Mouse (Mus musculus): ENCODE measurements around the gene Htra3.
A peak's percentile ranks its signal among the peaks of the same experiment; 100 is the strongest.

The Htra3 gene

DNA sequence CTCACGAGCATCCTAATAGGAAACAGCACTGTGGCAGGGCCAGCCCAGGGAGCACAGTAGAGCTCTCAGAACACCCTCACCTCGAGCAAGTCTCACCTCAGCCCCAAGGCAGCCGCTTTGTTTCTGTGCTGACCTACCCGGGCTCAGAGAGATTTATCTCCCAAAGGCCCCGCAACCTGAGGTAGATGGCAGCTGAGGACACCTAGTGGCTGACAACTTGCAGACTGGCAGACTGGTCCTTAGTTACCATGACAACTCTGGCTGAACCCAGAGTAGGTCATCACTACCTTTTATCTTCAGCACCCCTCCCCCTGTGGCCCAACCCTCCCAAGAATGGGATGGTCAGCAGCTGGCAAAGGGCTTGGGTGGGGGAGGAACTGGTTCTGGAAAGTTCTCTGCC is 16.2 kb upstream of the Htra3 start:
- no peak for DNase-seq (ENCODE audit: low spot score in 2 of 2)

DNA sequence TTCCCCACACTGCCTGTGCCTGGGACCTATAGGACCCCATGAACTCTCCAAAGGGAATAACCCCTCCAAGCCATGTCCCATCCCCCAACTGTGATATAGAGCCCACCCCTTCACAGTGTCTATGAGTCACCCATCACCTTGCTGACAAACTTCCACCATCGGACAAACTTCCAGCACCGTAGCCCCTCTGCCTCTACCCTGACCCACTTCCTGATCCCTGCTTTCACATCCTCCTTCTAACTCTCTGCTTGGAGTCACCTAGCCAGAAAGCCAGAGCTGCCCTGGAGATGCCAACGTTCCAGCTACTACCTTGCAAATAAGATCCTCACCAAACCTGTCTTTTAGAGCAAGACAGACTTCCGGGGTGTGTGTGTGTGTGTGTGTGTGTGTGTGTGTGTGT is 14.1 kb upstream of the Htra3 start:
- DNase-seq (ENCODE audit: low spot score in 2 of 2) = no peak

DNA sequence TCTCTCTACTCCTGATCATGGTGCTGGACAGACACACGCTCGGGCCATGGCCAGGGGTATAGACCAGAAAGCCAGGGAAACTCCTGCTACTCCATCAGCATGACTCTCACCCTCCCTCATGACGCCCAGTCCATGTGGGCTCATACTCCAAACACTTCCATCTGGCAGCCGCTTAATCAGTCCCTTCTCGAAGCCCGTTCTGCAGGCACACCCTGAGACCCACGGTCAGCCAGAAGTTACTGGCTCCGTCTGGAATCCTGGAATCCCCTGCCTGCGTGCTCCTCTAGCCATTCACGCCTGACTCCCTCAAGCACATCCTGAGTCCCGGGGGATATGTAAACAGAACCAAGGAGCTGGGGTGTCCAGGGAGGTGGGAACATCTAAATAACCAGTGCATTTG is 11.7 kb upstream of the Htra3 start:
- no peak for DNase-seq (ENCODE audit: low spot score in 2 of 2)

DNA sequence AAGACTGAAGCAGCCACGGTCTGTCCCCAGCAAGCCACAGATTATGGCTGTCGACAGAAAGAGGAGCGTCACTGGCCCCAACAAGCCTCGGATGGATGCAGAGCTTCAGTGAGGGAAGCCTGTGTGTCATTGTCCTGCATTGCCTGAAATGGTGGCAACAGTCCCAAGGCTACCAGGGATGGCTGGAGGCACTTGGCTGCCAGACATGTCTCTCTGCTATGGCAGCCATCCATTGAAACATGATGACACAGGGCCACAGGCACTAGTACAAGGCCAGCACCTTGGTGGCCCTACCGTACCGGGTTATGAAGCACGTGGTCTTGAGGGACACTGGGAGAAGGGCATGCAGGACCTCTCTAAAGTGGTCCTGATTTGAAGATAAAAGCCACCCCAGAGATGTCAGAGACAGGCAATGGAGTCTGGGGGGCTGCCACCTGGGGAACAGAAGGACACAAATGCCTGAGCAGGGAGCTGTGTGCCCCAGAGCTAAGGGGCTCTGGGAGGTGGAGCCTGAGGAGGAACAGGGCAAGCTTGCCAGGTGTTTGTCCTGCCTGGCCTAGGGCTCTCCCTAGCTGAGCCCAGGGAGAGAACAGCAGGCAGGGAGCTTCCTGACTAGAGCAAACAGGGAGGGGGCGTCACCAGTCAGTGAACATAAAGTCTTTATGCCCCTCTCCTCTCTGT is 11.0 kb upstream of the Htra3 start:
- no peak for DNase-seq (ENCODE audit: low spot score in 2 of 2)

DNA sequence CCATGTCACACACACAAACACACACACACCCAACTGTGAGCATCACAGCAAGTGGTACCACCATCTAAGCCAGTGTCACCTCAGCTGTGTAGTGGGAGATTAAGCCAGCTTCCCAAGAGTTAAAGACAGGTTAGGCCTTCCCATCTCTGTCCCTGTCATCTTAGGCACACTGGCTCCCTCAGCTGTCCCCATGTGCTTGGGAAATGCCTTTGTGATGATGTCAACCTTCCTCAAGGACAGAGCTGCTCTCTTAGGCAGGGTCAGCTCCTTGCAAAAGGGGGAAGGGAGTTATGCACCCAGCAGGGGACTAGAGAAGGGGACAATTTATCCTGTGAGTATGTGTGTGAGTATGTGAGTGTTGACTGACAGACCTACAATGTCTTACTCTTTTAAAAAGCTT is 9.8 kb upstream of the Htra3 start:
- DNase-seq (ENCODE audit: low spot score in 2 of 2) = no peak

DNA sequence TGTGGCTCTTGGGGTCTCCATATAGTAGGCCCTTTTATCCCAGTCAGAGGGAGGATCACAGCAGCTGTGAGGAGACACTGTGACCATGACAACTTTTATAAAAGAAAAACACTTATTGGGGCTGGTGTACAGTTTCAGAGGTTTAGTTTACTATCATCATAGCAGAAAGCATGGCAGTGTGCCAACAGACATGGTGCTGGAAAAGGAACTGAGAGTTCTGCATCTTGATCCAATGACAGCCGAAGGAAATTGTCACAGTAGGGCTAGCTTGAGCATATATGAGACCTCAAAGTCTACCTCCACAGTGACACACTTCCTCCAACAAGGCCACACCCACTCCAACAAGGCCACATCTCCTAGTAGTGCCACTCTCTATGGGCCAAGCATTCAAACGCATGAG is 9.3 kb upstream of the Htra3 start:
- no peak for DNase-seq (ENCODE audit: low spot score in 2 of 2)

DNA sequence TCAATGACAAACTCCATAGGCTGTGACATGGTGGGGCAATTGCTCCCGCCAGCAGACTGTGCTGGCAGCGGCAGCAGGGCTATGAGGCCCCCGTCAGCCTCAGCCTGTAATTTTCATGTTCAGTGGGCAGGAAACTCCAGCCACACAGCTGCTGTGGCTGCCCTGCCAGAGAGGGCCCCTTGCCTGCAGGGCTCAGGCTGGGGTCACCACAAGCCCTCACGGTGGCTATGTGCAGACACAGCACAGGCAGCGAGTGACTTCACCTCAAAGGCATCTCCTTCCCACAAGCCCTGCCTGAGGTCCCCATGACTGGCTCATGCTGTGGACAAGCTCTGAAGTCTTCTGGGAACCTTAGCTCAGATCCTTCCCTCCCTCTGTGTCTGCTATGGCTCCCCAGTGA is 7.5 kb upstream of the Htra3 start:
- no peak for DNase-seq (ENCODE audit: low spot score in 2 of 2)

DNA sequence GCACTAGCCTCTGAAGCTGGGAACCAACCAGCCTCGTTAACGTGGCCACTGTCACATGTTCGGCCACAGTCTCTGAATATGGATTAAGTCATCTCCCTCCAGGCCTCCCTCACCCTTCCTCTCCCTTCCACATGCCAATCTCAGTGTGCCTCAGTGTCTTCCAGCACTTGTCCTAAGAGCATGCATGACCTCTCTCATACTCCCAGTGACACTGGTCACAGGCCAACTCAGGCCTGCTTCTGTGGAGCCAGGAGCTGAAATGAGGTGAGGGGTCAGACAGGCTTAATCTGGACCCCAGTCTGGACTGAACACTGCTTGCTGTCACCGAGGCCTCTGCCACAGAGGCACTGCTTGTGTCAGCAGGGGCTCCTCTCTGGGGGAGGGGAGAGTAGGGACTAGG is 6.8 kb upstream of the Htra3 start:
- no peak for DNase-seq (ENCODE audit: low spot score in 2 of 2)

DNA sequence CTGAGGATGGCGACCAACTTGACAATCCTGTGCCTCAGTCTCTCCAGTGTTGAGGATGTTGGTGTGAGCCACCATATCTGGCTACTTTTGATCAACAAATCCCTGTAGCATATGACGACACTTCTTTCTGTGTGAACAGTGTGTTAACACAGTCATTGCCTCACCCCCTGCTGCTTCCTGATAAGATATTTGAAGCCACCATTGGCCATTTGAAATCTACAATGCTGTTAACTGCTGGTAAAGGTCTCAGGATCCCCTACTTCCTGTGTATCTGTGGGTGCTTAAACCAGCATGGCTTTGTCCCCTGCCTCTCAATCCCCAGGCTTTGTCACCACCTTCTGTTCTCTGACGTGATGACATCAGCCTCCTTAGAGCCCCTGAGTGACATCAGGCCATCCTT is 5.5 kb upstream of the Htra3 start:
- no peak for DNase-seq (ENCODE audit: low spot score in 2 of 2)

DNA sequence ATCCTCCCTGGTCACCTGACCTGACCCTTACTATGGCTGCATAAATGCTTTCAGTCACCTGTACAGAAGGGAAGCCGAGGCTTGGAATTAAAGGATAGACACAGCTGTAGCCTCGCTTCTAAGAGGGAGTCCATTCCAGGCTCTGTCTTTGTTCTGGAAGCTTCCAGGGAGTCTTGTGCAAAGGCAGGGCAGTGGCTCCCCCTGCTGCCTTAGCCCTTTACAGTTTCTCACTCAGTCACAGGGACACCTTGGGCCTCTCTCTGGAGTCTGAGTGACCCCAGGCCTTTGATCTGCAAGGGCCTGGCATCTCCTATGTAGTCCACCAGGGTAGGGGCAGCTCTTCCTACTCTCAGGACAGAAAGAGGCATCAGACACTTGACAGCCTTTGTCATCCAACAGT is 1.4 kb upstream of the Htra3 start:
- DNase-seq (ENCODE audit: low spot score in 2 of 2) = no peak

DNA sequence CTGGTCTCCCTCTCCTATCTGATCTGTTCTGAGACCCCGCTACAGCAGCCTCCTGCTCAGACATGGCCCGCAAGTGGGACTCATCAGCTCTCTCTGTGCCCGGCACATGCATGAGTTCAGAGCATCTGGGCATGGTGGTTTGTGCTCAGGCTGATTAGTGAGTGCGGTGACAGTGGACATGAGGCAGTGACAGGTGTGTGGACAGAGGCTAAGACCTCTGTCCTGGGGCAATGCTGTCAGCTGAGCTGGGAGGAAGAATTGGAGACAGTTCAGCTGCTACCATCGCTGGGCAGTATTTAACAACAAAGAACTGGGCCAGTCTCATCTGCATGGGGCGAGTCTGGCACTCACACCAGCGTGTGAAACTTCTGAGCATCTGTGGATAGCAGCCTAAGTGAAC is 2.6 kb downstream of the Htra3 start:
- no peak for DNase-seq (ENCODE audit: low spot score in 2 of 2)

DNA sequence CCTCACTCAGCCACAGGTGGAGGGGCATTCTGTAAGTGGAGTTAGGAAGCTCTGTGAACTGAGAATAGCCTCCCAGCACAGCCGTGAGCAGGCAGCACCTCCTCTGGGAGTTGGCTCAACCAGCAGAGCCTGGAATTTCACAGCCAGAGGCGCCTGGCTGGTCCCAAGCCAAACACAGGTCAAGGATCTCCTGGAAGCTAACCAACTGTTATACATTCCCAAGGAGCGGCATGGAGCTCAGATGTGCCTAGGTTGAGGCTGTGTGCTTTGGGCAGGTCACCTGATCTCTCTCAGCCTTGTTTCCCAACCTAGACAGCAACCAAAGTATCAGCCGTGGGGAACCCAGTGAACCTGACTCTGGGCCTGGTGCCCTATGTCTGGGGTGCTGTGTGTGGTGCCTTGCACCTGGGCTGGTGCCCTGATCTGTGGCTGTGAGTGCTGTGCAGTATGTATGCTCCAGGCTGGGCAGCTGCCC is 5.5 kb downstream of the Htra3 start:
- no peak for DNase-seq (ENCODE audit: low spot score in 2 of 2)

DNA sequence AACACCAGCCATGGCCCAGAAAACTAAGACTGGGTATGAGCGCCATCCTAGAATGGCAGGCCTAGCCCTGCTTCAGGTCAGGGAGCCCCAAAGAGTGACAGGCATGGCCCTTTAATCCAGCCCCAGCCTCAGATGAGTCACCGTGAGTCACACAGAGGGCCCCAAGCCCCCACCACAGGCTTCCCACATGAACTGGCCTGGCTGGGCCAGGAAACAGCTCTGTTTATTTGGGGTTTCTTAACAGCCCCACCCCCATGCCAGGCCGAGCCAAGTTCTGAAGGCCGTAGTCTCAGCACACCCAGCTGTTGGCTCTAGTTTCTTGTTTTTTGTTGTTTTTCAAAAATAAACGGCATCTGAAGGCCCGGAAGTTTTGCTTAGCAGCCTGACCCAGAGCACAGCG is 6.5 kb downstream of the Htra3 start:
- DNase-seq (ENCODE audit: low spot score in 2 of 2) = peak in 1 of 2 experiments; percentile 16

DNA sequence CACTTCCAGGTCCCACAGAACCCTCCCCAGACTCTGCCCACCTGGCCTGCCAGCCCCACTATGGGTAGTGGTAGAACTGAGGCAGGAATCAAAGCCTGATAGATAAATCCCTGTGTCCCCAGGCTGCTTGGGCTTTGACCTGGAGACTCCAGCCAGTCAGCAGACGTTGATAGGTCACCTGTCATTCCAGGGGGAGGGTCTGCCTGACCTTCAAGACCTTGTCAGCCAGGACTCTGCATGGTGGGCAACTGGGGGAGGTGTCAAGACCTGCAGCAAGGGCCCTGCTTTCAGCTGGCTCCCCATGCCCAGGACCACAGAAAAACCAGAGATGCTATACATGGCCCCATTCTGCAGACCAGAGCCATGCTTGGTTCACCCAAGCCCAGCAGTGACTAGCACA is 7.0 kb downstream of the Htra3 start:
- no peak for DNase-seq (ENCODE audit: low spot score in 2 of 2)

DNA sequence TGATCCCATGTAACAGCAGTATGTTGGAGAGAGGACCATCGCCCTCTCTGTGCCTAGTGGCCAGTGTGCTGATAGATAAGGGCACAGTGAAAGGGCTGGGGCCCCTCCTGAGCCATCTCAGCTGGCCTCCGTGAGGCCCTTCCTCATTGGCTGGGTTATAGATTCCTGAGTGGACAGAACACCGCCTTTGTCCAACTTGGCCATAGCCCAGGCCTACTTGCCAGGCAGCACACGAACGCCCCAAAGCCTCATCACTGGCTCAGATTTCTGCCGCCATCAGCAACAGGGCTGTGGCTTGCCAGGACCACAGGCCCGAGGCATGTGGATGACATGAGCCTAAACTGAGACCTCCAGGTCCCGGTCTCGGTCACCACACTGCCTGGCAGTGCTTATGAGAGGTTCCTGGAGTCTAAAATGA is 8.1 kb downstream of the Htra3 start:
- no peak for DNase-seq (ENCODE audit: low spot score in 2 of 2)

DNA sequence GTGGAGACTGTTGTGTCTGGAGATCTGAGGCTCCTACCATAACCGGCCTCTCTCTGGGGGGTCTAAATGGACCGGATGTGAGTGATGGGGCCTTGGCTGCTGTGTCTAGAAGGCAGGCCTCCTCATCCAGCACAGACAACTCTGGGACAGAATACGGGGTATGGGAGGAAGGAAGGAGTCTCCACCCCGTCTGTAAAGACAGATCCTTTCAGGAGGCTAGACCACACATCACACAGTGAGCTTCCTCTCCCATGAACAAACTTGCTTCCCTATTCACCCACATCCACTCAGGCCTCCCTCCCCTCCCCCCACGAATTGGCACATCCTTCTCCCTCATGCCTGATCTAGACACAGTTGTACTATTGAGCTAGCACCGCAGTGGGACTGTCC is 9.2 kb downstream of the Htra3 start:
- no peak for DNase-seq (ENCODE audit: low spot score in 2 of 2)

DNA sequence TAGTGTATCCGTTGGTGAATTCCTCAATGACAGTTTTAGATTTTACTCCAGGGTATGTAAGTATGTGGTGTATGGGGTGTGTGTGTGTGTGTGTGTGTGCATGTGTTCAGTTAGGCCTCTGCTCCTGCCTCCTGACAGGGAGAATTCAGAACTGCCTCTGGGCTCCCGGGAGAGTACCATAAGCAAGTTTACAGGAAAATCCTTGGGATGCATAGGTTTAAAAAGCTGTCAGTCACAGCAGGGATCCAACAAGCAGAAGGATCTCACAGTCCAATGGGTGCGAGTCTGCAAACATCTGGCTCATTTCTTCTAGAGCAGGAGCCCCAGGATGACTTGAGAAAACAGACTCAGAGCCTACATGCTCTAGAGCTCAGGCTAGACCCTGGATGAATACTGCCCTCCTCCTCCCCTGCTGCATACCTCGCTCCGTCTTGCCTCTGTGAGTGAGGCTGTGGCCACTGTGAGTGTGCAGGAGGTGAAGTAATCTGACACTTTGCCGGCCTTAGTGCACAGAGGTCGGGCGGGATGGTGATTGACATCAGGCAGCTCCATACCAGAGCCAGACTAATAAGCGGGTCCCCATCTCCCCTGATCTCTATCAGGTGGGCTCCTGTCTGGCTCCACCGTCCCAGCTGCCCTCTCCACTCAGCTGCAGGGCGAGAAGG is 9.7 kb downstream of the Htra3 start:
- DNase-seq (ENCODE audit: low spot score in 2 of 2) = no peak

DNA sequence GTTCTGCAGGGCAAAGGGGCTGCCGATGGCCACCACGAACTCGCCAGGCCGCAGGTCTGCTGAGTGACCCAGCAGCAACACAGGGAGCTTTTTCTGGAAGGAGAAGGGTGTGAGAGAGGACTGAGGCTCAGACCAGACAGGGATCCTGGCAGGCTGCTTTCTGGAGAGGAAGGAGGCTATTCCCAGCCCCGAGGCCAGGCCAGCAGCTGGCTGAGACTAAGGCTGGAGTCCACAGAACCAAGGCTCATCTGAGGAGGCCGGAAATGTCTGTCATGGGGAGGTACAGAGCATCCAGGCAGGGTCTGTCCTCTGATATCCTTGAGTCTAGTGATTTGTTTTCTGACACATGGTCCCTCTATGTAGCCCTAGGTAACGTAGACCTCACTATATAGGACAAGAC is 13.4 kb downstream of the Htra3 start:
- no peak for DNase-seq (ENCODE audit: low spot score in 2 of 2)

DNA sequence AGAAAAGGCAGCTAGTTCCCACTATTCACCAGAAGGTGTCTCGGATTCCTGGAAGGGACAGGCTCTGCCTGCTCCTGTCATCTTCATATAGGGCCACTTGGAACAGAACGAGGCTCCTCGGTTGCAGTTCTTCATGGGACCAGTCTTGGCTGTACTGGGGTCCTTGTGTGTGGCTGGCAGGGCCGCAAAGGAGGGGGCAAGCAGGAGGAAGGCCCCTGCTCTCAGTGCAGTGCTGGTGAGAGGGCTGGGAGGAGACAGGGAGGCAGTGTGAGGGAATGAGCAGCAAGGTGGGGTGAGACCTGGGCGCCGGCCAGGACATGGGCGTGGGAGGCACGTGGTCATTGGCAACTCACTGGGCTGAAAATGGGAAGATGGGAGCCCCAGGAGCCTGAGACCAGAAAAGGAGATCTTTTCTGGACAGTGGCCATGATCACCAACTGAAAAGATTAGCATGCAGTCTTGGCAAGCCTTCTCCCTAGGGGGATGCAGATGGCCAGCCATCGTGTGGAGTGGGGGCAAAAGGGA is 17.5 kb downstream of the Htra3 start:
- DNase-seq (ENCODE audit: low spot score in 2 of 2) = no peak

DNA sequence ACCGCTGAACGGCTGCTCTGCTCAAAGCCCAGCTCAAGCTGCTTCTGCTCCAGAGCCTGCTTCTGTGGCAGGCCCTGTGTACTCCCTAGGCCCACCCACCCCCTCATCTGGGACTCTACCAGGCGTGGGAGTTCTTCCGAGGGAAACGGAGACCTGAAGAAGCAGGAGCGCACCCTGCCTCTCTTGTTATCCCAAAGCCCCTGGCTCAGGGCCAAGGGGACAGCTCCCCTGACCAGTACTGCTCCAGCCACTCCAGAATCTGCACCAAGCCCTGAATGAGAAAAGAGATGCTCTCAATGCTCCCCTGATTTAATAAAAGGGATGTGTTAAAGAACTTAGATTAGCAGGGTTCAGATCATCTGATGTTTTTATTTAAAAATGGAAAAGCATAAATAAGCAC is 18.4 kb downstream of the Htra3 start:
- no peak for DNase-seq (ENCODE audit: low spot score in 2 of 2)

DNA sequence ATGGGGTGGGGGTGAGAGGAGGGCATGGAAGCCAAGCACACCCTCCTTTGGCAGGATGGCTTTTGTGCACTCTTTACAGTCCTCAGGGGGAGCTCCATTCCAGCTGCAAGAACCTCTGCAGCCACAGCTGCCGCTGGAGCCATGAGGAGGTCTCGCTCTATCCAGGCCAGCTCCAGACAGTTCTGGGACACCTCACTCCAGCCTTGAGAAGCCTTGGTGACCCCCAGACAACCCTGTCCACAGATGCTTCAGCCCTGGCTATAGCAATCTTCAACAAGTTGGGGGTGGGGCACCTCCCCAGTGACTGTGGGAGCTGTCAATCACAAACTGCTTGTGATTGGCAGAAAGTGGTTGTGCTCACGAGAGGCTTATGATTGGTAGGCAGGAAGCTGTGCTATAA is 20.1 kb downstream of the Htra3 start:
- no peak for DNase-seq (ENCODE audit: low spot score in 2 of 2)

DNA sequence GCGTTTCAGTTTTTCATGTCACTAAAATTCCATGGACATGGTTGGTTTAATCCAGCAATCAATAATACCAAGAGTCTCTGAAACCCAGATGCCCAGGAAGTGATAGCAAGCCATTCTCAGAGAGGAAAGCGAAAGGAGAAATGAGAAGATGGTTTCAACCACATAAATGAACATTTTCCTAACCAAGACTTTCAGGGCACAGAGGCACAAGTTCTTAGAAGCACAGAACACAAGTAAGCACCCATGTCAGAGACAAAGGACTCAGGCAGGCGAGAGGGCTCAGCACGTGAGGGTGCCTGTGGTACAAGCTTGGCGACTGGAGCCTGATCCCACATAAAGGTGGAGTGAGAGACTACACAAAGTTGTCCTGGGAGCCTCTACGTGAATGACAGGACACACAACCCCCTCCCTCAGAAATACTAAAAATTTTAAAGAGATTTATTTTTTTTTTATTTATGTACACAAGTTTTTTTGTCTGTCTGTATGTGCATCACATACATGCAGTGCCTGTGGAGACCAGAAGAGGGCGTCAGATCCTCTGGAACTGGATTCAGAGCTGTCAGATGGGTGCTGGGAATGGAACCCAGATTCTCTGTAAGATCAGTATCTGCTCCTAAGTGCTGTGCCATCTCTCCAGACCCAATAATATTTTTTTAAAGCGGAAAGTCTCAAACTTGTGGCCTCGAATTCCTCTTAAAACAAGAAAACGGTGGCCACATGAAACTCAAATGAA is 23.7 kb downstream of the Htra3 start:
- no peak for DNase-seq (ENCODE audit: low spot score in 2 of 2)

Data from spleen, postnatal 14 days (tissue).